Mouse (Mus musculus): ENCODE data around the gene Cacng8. TPM values are rescaled to one million over a fixed set of nuclear protein-coding genes. Genes with fewer than 3 reads are reported as not detected.
A peak's percentile ranks its signal among the peaks of the same experiment; 100 is the strongest.

Cacng8 gene
- polyA plus RNA-seq, 1 experiment from 2014 or later = 0.10 TPM

GRCm38 (mm10) chr7:3437941-3438340 is 47.5 kb downstream of the Cacng8 start:
- no peak overlapping the region for H3K27ac ChIP-seq
- H3K9ac ChIP-seq = no peak overlapping the region
- H3K36me3 ChIP-seq = no peaks in the 10 kb centered on the region
- no peaks in the 10 kb centered on the region for H3K4me1 ChIP-seq (replicated peaks)
- H3K4me2 ChIP-seq = no peak overlapping the region
- WGBS (ENCODE audit: insufficient replicate concordance) = 59% methylated on average over 5 of the region's 5 CpGs
- DNase-seq = no peak
- H3K4me3 ChIP-seq (replicated peaks) = no peak overlapping the region
- ATAC-seq (ENCODE audit: low read depth) = no peak
- H3K9me3 ChIP-seq (replicated peaks) = no peaks in the 10 kb centered on the region
- no peaks in the 10 kb centered on the region for H3K27me3 ChIP-seq

- no peaks in the 10 kb centered on the region for H3K9me3 ChIP-seq (replicated peaks)
- no peak overlapping the region for H3K27ac ChIP-seq
- H3K4me1 ChIP-seq (replicated peaks) = no peaks in the 10 kb centered on the region
- DNase-seq (no peak), ATAC-seq (ENCODE audit: low read depth) (no peak)
- H3K36me3 ChIP-seq = no peaks in the 10 kb centered on the region
- H3K4me2 ChIP-seq = no peak overlapping the region
- no peaks in the 10 kb centered on the region for H3K27me3 ChIP-seq
- no peak overlapping the region for H3K4me3 ChIP-seq (replicated peaks)
- H3K9ac ChIP-seq = no peak overlapping the region
- 71% methylated on average over 11 of the region's 11 CpGs for whole genome bisulfite sequencing (ENCODE audit: insufficient replicate concordance)
Observed at GRCm38 (mm10) chr7:3439984-3440383, 49.5 kb downstream of the Cacng8 start.

- Histone ChIP-seq H3K27me3 (no peaks in the 10 kb centered on the region), H3K9me3 (replicated peaks) (no peaks in the 10 kb centered on the region), H3K9ac (no peak overlapping the region), H3K27ac (no peak overlapping the region), H3K4me2 (no peak overlapping the region), H3K4me3 (replicated peaks) (no peak overlapping the region), H3K36me3 (no peaks in the 10 kb centered on the region), H3K4me1 (replicated peaks) (no peaks in the 10 kb centered on the region)
- DNase-seq (no peak), ATAC-seq (ENCODE audit: low read depth) (no peak)
- WGBS (ENCODE audit: insufficient replicate concordance) = 61% methylated on average over 8 of the region's 8 CpGs
Observed at GRCm38 (mm10) chr7:3440526-3440925, 50.0 kb downstream of the Cacng8 start.

- Histone ChIP-seq H3K27ac (no peak overlapping the region), H3K4me3 (replicated peaks) (no peak overlapping the region), H3K9me3 (replicated peaks) (no peaks in the 10 kb centered on the region), H3K4me2 (no peak overlapping the region), H3K9ac (no peak overlapping the region), H3K4me1 (replicated peaks) (no peaks in the 10 kb centered on the region), H3K36me3 (no peaks in the 10 kb centered on the region), H3K27me3 (no peaks in the 10 kb centered on the region)
- peak; percentile 7 for DNase-seq
- ATAC-seq (ENCODE audit: low read depth) = no peak
- WGBS (ENCODE audit: insufficient replicate concordance) = 40% methylated on average over 10 of the region's 10 CpGs
Observed at GRCm38 (mm10) chr7:3442476-3443062, 52.1 kb downstream of the Cacng8 start.

GRCm38 (mm10) chr7:3444678-3445077 is 54.2 kb downstream of the Cacng8 start:
- DNase-seq (no peak), ATAC-seq (ENCODE audit: low read depth) (no peak)
- Histone ChIP-seq H3K36me3 (no peaks in the 10 kb centered on the region), H3K4me1 (replicated peaks) (no peaks in the 10 kb centered on the region), H3K4me2 (no peak overlapping the region), H3K27me3 (no peaks in the 10 kb centered on the region), H3K4me3 (replicated peaks) (no peak overlapping the region), H3K27ac (no peak overlapping the region), H3K9me3 (replicated peaks) (no peaks in the 10 kb centered on the region), H3K9ac (no peak overlapping the region)
- WGBS (ENCODE audit: insufficient replicate concordance) = 54% methylated on average over 3 of the region's 3 CpGs

- no peaks in the 10 kb centered on the region for H3K27me3 ChIP-seq
- 64% methylated on average over 3 of the region's 3 CpGs for whole genome bisulfite sequencing (ENCODE audit: insufficient replicate concordance)
- H3K9ac ChIP-seq = no peak overlapping the region
- H3K4me3 ChIP-seq (replicated peaks) = no peak overlapping the region
- H3K9me3 ChIP-seq (replicated peaks) = no peaks in the 10 kb centered on the region
- no peak for ATAC-seq (ENCODE audit: low read depth)
- H3K36me3 ChIP-seq = no peaks in the 10 kb centered on the region
- no peaks in the 10 kb centered on the region for H3K4me1 ChIP-seq (replicated peaks)
- no peak overlapping the region for H3K27ac ChIP-seq
- no peak overlapping the region for H3K4me2 ChIP-seq
- DNase-seq = no peak
Observed at GRCm38 (mm10) chr7:3446584-3446983, 56.1 kb downstream of the Cacng8 start.

GRCm38 (mm10) chr7:3447026-3447425 is 56.5 kb downstream of the Cacng8 start:
- Histone ChIP-seq H3K27me3 (no peaks in the 10 kb centered on the region), H3K9me3 (replicated peaks) (no peaks in the 10 kb centered on the region), H3K27ac (no peak overlapping the region), H3K9ac (no peak overlapping the region), H3K4me1 (replicated peaks) (no peaks in the 10 kb centered on the region), H3K4me3 (replicated peaks) (no peak overlapping the region), H3K4me2 (no peak overlapping the region), H3K36me3 (no peaks in the 10 kb centered on the region)
- DNase-seq = no peak
- WGBS (ENCODE audit: insufficient replicate concordance) = 66% methylated on average over 4 of the region's 4 CpGs
- ATAC-seq (ENCODE audit: low read depth) = no peak

- H3K27ac ChIP-seq = no peak overlapping the region
- ATAC-seq (ENCODE audit: low read depth) (no peak), DNase-seq (peak; percentile 13)
- H3K9me3 ChIP-seq (replicated peaks) = no peaks in the 10 kb centered on the region
- no peaks in the 10 kb centered on the region for H3K36me3 ChIP-seq
- no peaks in the 10 kb centered on the region for H3K4me1 ChIP-seq (replicated peaks)
- H3K27me3 ChIP-seq = no peaks in the 10 kb centered on the region
- H3K4me3 ChIP-seq (replicated peaks) = no peak overlapping the region
- H3K9ac ChIP-seq = no peak overlapping the region
- 20% methylated on average over 15 of the region's 15 CpGs for WGBS (ENCODE audit: insufficient replicate concordance)
- H3K4me2 ChIP-seq = no peak overlapping the region
Observed at GRCm38 (mm10) chr7:3448737-3449454, 58.4 kb downstream of the Cacng8 start.

GRCm38 (mm10) chr7:3450671-3451070 is 60.2 kb downstream of the Cacng8 start:
- ATAC-seq (ENCODE audit: low read depth) = no peak
- H3K36me3 ChIP-seq = no peaks in the 10 kb centered on the region
- H3K9ac ChIP-seq = no peak overlapping the region
- H3K4me1 ChIP-seq (replicated peaks) = no peaks in the 10 kb centered on the region
- no peaks in the 10 kb centered on the region for H3K9me3 ChIP-seq (replicated peaks)
- no peak for DNase-seq
- no peak overlapping the region for H3K4me2 ChIP-seq
- H3K27ac ChIP-seq = no peak overlapping the region
- no peaks in the 10 kb centered on the region for H3K27me3 ChIP-seq
- no peak overlapping the region for H3K4me3 ChIP-seq (replicated peaks)
- 52% methylated on average over 5 of the region's 5 CpGs for WGBS (ENCODE audit: insufficient replicate concordance)

GRCm38 (mm10) chr7:3451161-3451560 is 60.7 kb downstream of the Cacng8 start:
- 48% methylated on average over 6 of the region's 6 CpGs for WGBS (ENCODE audit: insufficient replicate concordance)
- ATAC-seq (ENCODE audit: low read depth) = no peak
- no peak overlapping the region for H3K4me3 ChIP-seq (replicated peaks)
- no peak overlapping the region for H3K27ac ChIP-seq
- H3K9me3 ChIP-seq (replicated peaks) = no peaks in the 10 kb centered on the region
- DNase-seq = no peak
- no peak overlapping the region for H3K4me2 ChIP-seq
- no peaks in the 10 kb centered on the region for H3K36me3 ChIP-seq
- no peak overlapping the region for H3K9ac ChIP-seq
- no peaks in the 10 kb centered on the region for H3K4me1 ChIP-seq (replicated peaks)
- no peaks in the 10 kb centered on the region for H3K27me3 ChIP-seq

GRCm38 (mm10) chr7:3452821-3453485 is 62.5 kb downstream of the Cacng8 start:
- Histone ChIP-seq H3K27me3 (no peaks in the 10 kb centered on the region), H3K9ac (no peak overlapping the region), H3K4me2 (no peak overlapping the region), H3K36me3 (no peaks in the 10 kb centered on the region), H3K4me1 (replicated peaks) (no peaks in the 10 kb centered on the region), H3K9me3 (replicated peaks) (no peaks in the 10 kb centered on the region), H3K27ac (no peak overlapping the region), H3K4me3 (replicated peaks) (no peak overlapping the region)
- WGBS (ENCODE audit: insufficient replicate concordance) = 46% methylated on average over 12 of the region's 12 CpGs
- DNase-seq (no peak), ATAC-seq (ENCODE audit: low read depth) (no peak)

All from liver, embryonic 13.5 days (tissue).